Mouse (Mus musculus): ENCODE measurements around the gene Ucp3. TPM values are rescaled to one million over a fixed set of nuclear protein-coding genes. Genes with fewer than 3 reads are reported as not detected.

The Ucp3 gene
- 1 to 10 TPM in 1 of 2 experiments, under 1 TPM in 1; 0.62 to 1.3 TPM for total RNA-seq (2023)

GRCm38 (mm10) chr7:100472777-100473176, at the start of gene Ucp3:
Ucp3 (plus strand) TSS chr7:100472990.

DNA sequence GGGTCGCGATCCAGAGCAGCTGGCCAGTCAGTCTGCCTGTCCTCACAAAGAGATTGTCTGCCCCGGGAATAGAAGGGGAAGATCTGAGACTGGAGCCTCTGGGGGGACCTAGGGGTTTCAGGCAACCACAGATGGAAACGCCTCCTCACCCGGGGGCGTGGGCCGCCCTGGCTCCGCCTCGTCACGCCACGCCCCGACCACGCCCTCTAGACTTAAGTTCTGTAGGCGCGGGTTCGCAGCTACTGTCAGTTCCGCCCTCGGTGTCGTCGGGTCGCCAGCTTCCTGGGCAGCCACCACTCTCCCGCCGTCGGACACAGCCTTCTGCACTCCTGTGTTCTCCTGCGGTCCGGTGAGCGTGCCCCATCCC, 20.3 kb downstream of the Ucp3 start, which contains the start of gene Ucp2:
Gene Ucp2 (plus strand): TSS at position 221 of the 367 bp plus-strand sequence.

GRCm38 (mm10) chr7:100514573-100514972, 41.8 kb downstream of the Ucp3 start, which contains the start of gene Dnajb13:
Dnajb13 (minus strand) TSS chr7:100514960.

Other genes with a start within 250 kb of the Ucp3 start
- gene Pgm2l1, start 245.6 kb upstream of the Ucp3 start, total RNA-seq (2023) = 10 to 100 TPM; 20.7 to 23.3 TPM
- under 1 TPM in 1 of 2 experiments, not detected in 1; 0.26 TPM for gene P4ha3, start 187.5 kb upstream of the Ucp3 start, total RNA-seq (2023)
- 10 to 100 TPM; 66.3 to 70.3 TPM for gene C2cd3, start 100.8 kb upstream of the Ucp3 start, total RNA-seq (2023)
- 10 to 100 TPM; 30.5 to 38.2 TPM for gene Ppme1, start 100.7 kb upstream of the Ucp3 start, total RNA-seq (2023)
- 100 to 1,000 TPM; 851 to 894 TPM for gene Ucp2, start 20.3 kb downstream of the Ucp3 start, total RNA-seq (2023)
- gene Dnajb13, start 42.0 kb downstream of the Ucp3 start, total RNA-seq (2023) = not detected
- gene Coa4, start 64.1 kb downstream of the Ucp3 start, total RNA-seq (2023) = 1 to 10 TPM; 8.3 to 10.0 TPM
- gene Rab6a, start 134.4 kb downstream of the Ucp3 start, total RNA-seq (2023) = 10 to 100 TPM; 46.1 to 57.2 TPM
- gene Mrpl48, start 135.3 kb downstream of the Ucp3 start, total RNA-seq (2023) = 10 to 100 TPM; 20.9 to 28.4 TPM
- not detected for gene Plekhb1, start 189.4 kb downstream of the Ucp3 start, total RNA-seq (2023)
- 10 to 100 TPM; 48.1 to 52.5 TPM for gene Fam168a, start 233.6 kb downstream of the Ucp3 start, total RNA-seq (2023)

Measured in B cell, adult 67 days (primary cell).